Mouse (Mus musculus) neural tube, embryonic 15.5 days (tissue): ENCODE data around the gene Apom. TPM values are rescaled to one million over a fixed set of nuclear protein-coding genes. Genes with fewer than 3 reads are reported as not detected.

Experiments
- ATAC-seq: fragments of 200-750 bp; cut with Nextera tagmentation; 2 replicates; pipeline ENCODE4 v1.8.0; 2017; ENCODE audit warnings: mild to moderate bottlenecking, moderate TSS enrichment, moderate library complexity; ENCODE audit not compliant: low FRiP score
- H3K27ac ChIP-seq: fragments of 300-500 bp; sonication (generic); replicated peaks from 2 replicates; pipeline ENCODE4 v1.5.1; 2015; ENCODE audit warnings: mild to moderate bottlenecking, inconsistent platforms
- H3K27me3 ChIP-seq: fragments of 300-500 bp; sonication (generic); replicated peaks from 2 replicates; pipeline ENCODE4 v1.6.1; 2015; ENCODE audit warnings: inconsistent platforms
- H3K36me3 ChIP-seq: fragments of 300-500 bp; sonication (generic); 2 replicates; pipeline ENCODE4 v1.6.1; 2015; ENCODE audit warnings: inconsistent platforms
- H3K4me1 ChIP-seq: fragments of 300-500 bp; sonication (generic); 2 replicates; pipeline ENCODE4 v1.6.1; 2015; ENCODE audit warnings: inconsistent platforms
- H3K4me2 ChIP-seq: fragments of 300-500 bp; sonication (generic); 2 replicates; pipeline ENCODE4 v1.6.1; 2015; ENCODE audit warnings: inconsistent platforms, mild to moderate bottlenecking, moderate library complexity
- H3K4me3 ChIP-seq: fragments of 300-500 bp; sonication (generic); replicated peaks from 2 replicates; pipeline ENCODE4 v1.5.1; 2015; ENCODE audit warnings: mild to moderate bottlenecking, inconsistent platforms
- H3K9ac ChIP-seq: fragments of 300-500 bp; sonication (generic); replicated peaks from 2 replicates; pipeline ENCODE4 v1.6.1; 2015; ENCODE audit warnings: mild to moderate bottlenecking, inconsistent platforms
- H3K9me3 ChIP-seq: fragments of 300-500 bp; sonication (generic); replicated peaks from 2 replicates; pipeline ENCODE4 v1.6.1; 2016; ENCODE audit warnings: inconsistent platforms
- WGBS: fragments of 180-500 bp; shearing (Covaris S2); methylation state at CpG from one replicate; pipeline ENCODE4 v1.1.7; 2015; ENCODE audit warnings: mixed read lengths; 5-methylcytosine and 5-hydroxymethylcytosine counted together
- polyA plus RNA-seq: library from polyadenylated mRNA; unstranded; fragments of >200 nt; fragmentation: Nextera tagmentation; extraction: Ambion mirVana; gene quantifications from 2 replicates; pipeline ENCODE4 v1.2.1, GENCODE M21; 2015

Apom gene
- polyA plus RNA-seq, 1 experiment from 2014 or later, result 0.20 TPM

GRCm38 (mm10) chr17:35157254-35157653 lies 25.4 kb upstream of the Apom start:
- H3K4me1 ChIP-seq, result peaks cover 14% of the 10 kb centered on the region
- WGBS, result 94% methylated on average over 8 of the region's 8 CpGs
- no peak for ATAC-seq

GRCm38 (mm10) chr17:35156461-35157200 lies 24.8 kb upstream of the Apom start:
- no peaks in the 10 kb centered on the region for H3K27me3 ChIP-seq
- H3K36me3 ChIP-seq, result peaks cover 99% of the 10 kb centered on the region
- H3K4me3 ChIP-seq, result no peak overlapping the region
- no peak overlapping the region for H3K4me2 ChIP-seq
- H3K4me1 ChIP-seq, result peaks cover 8% of the 10 kb centered on the region
- ATAC-seq, result no peak
- H3K9ac ChIP-seq, result no peak overlapping the region
- no peak overlapping the region for H3K27ac ChIP-seq
- no peaks in the 10 kb centered on the region for H3K9me3 ChIP-seq
- WGBS, result 92% methylated on average over 33 of the region's 33 CpGs

More at GRCm38 (mm10) chr17:35157254-35157653, 25.4 kb upstream of the Apom start:
- Histone ChIP-seq H3K9me3 (no peaks in the 10 kb centered on the region), H3K4me3 (no peak overlapping the region), H3K9ac (no peak overlapping the region), H3K36me3 (peaks cover 99% of the 10 kb centered on the region), H3K4me2 (no peak overlapping the region), H3K27me3 (no peaks in the 10 kb centered on the region), H3K27ac (no peak overlapping the region)

GRCm38 (mm10) chr17:35155451-35155850 lies 23.6 kb upstream of the Apom start:
- Histone ChIP-seq H3K36me3 (peaks cover 97% of the 10 kb centered on the region), H3K9me3 (no peaks in the 10 kb centered on the region), H3K27ac (no peak overlapping the region), H3K4me2 (no peak overlapping the region), H3K4me1 (no peaks in the 10 kb centered on the region; the same call in 1 of the 2 replicates), H3K9ac (no peak overlapping the region), H3K4me3 (no peak overlapping the region), H3K27me3 (no peaks in the 10 kb centered on the region)
- no peak for ATAC-seq
- 92% methylated on average over 12 of the region's 12 CpGs for WGBS

- Histone ChIP-seq H3K4me2 (no peak overlapping the region), H3K9ac (no peak overlapping the region), H3K27ac (no peak overlapping the region), H3K4me3 (no peak overlapping the region), H3K27me3 (no peaks in the 10 kb centered on the region), H3K36me3 (peaks cover 97% of the 10 kb centered on the region), H3K4me1 (no peaks in the 10 kb centered on the region; the same call in 1 of the 2 replicates), H3K9me3 (no peaks in the 10 kb centered on the region)
- no peak; the same call in 1 of the 2 replicates for ATAC-seq
- WGBS, result 75% methylated on average over 7 of the region's 7 CpGs
These were observed 22.8 kb upstream of the Apom start for GRCm38 (mm10) chr17:35154616-35155015.

GRCm38 (mm10) chr17:35153931-35154330 lies 22.1 kb upstream of the Apom start:
- no peak for ATAC-seq
- no peak overlapping the region for H3K27ac ChIP-seq
- H3K4me1 ChIP-seq, result no peaks in the 10 kb centered on the region; the same call in 1 of the 2 replicates
- H3K4me3 ChIP-seq, result no peak overlapping the region
- no peak overlapping the region for H3K4me2 ChIP-seq
- WGBS, result 92% methylated on average over 4 of the region's 4 CpGs
- H3K9me3 ChIP-seq, result no peaks in the 10 kb centered on the region
- no peaks in the 10 kb centered on the region for H3K27me3 ChIP-seq
- H3K36me3 ChIP-seq, result peaks cover 97% of the 10 kb centered on the region
- no peak overlapping the region for H3K9ac ChIP-seq

GRCm38 (mm10) chr17:35153077-35153476 lies 21.2 kb upstream of the Apom start:
- no peaks in the 10 kb centered on the region for H3K9me3 ChIP-seq
- no peak overlapping the region for H3K4me2 ChIP-seq
- H3K4me1 ChIP-seq, result peaks cover 3% of the 10 kb centered on the region; the same call in 1 of the 2 replicates
- no peak for ATAC-seq
- H3K36me3 ChIP-seq, result peaks cover 97% of the 10 kb centered on the region
- H3K27me3 ChIP-seq, result no peaks in the 10 kb centered on the region
- no peak overlapping the region for H3K27ac ChIP-seq
- H3K9ac ChIP-seq, result no peak overlapping the region
- no peak overlapping the region for H3K4me3 ChIP-seq
- WGBS, result 95% methylated on average over 9 of the region's 9 CpGs

GRCm38 (mm10) chr17:35152121-35152520 lies 20.3 kb upstream of the Apom start:
- Histone ChIP-seq H3K27me3 (no peaks in the 10 kb centered on the region), H3K4me2 (no peak overlapping the region), H3K4me1 (peaks cover 5% of the 10 kb centered on the region; the same call in 1 of the 2 replicates), H3K36me3 (peaks cover 97% of the 10 kb centered on the region), H3K9me3 (no peaks in the 10 kb centered on the region), H3K27ac (no peak overlapping the region), H3K9ac (no peak overlapping the region), H3K4me3 (no peak overlapping the region)
- no peak for ATAC-seq
- WGBS, result 93% methylated on average over 4 of the region's 4 CpGs

- WGBS, result 65% methylated on average over 5 of the region's 5 CpGs
- ATAC-seq, result no peak
- 0 out of 2 replicates have a peak, but pooled peaks cover 5% of the 10 kb centered on the region for H3K4me1 ChIP-seq
- no peak overlapping the region for H3K4me3 ChIP-seq
- H3K36me3 ChIP-seq, result peaks cover 96% of the 10 kb centered on the region
- H3K27ac ChIP-seq, result 0 out of 2 replicates have a peak overlapping the region, but pooled peaks have one; percentile 41
- H3K9ac ChIP-seq, result no peak overlapping the region
- H3K27me3 ChIP-seq, result no peaks in the 10 kb centered on the region
- H3K4me2 ChIP-seq, result no peak overlapping the region
- H3K9me3 ChIP-seq, result no peaks in the 10 kb centered on the region
These were observed 16.2 kb upstream of the Apom start for GRCm38 (mm10) chr17:35147922-35148639.

GRCm38 (mm10) chr17:35147348-35147747 lies 15.5 kb upstream of the Apom start:
- Histone ChIP-seq H3K27me3 (no peaks in the 10 kb centered on the region), H3K9me3 (no peaks in the 10 kb centered on the region), H3K4me2 (no peak overlapping the region), H3K36me3 (peaks cover 96% of the 10 kb centered on the region), H3K27ac (no peak overlapping the region; the same call in 1 of the 2 replicates), H3K4me3 (no peak overlapping the region), H3K4me1 (0 out of 2 replicates have a peak, but pooled peaks cover 5% of the 10 kb centered on the region), H3K9ac (no peak overlapping the region)
- no peak for ATAC-seq
- WGBS, result 62% methylated on average over 3 of the region's 3 CpGs

- H3K9ac ChIP-seq, result no peak overlapping the region
- 0 out of 2 replicates have a peak, but pooled peaks cover 5% of the 10 kb centered on the region for H3K4me1 ChIP-seq
- no peak overlapping the region for H3K4me3 ChIP-seq
- H3K36me3 ChIP-seq, result peaks cover 97% of the 10 kb centered on the region
- H3K27ac ChIP-seq, result no peak overlapping the region
- H3K9me3 ChIP-seq, result no peaks in the 10 kb centered on the region
- ATAC-seq, result no peak
- no peak overlapping the region for H3K4me2 ChIP-seq
- no peaks in the 10 kb centered on the region for H3K27me3 ChIP-seq
- WGBS, result 91% methylated on average over 5 of the region's 5 CpGs
These were observed 14.3 kb upstream of the Apom start for GRCm38 (mm10) chr17:35146139-35146538.

GRCm38 (mm10) chr17:35141971-35142370 lies 10.1 kb upstream of the Apom start:
- no peak overlapping the region for H3K27ac ChIP-seq
- H3K4me3 ChIP-seq, result no peak overlapping the region
- no peaks in the 10 kb centered on the region for H3K27me3 ChIP-seq
- no peak overlapping the region for H3K4me2 ChIP-seq
- no peak overlapping the region for H3K9ac ChIP-seq
- peaks cover 86% of the 10 kb centered on the region for H3K36me3 ChIP-seq
- 91% methylated on average over 6 of the region's 6 CpGs for WGBS
- peaks cover 18% of the 10 kb centered on the region for H3K4me1 ChIP-seq
- H3K9me3 ChIP-seq, result no peaks in the 10 kb centered on the region
- ATAC-seq, result no peak
